Mouse (Mus musculus) liver, embryonic 14.5 days (tissue): ENCODE measurements around the gene Abcb5. TPM values are rescaled to one million over a fixed set of nuclear protein-coding genes. Genes with fewer than 3 reads are reported as not detected.

Experiments
- ATAC-seq: fragments of 200-750 bp; cut with Nextera tagmentation; 2 replicates; pipeline ENCODE4 v1.8.0; 2017; ENCODE audit warnings: moderate number of reproducible peaks, mild to moderate bottlenecking, moderate library complexity; ENCODE audit not compliant: insufficient read depth
- DNase-seq, 3 experiments: peaks; one replicate each; pipeline ENCODE4 v3.0.0-alpha.2; 2012 to 2013; ENCODE audit warnings: low read depth in 3 of 3, low spot score in 3 of 3
- H3K27ac ChIP-seq: fragments of 300-500 bp; sonication (generic); 2 replicates; pipeline ENCODE4 v1.5.1; 2014; ENCODE audit warnings: moderate library complexity, mild to moderate bottlenecking, control low read depth, inconsistent platforms
- H3K27me3 ChIP-seq: fragments of 300-500 bp; sonication (generic); 2 replicates; pipeline ENCODE4 v1.6.1; 2014; ENCODE audit warnings: mild to moderate bottlenecking, low read length, moderate library complexity; ENCODE audit not compliant: control insufficient read depth, insufficient read depth
- H3K36me3 ChIP-seq: fragments of 300-500 bp; sonication (generic); replicated peaks from 2 replicates; pipeline ENCODE4 v1.6.1; 2014; ENCODE audit warnings: low read depth; ENCODE audit not compliant: control insufficient read depth, insufficient read depth
- H3K4me1 ChIP-seq, 2 experiments: fragments of 200-500 bp in 1 of 2; fragments of 300-500 bp in 1 of 2; sonication (generic) in 1 of 2; replicated peaks; 2 replicates each; pipeline ENCODE4 v1.6.1; 2012 to 2014; ENCODE audit warnings: antibody characterized with exemption in 1 of 2, inconsistent platforms in 1 of 2, low read length in 1 of 2; ENCODE audit not compliant: control insufficient read depth in 2 of 2, insufficient read depth in 2 of 2
- H3K4me2 ChIP-seq: fragments of 300-500 bp; sonication (generic); 2 replicates; pipeline ENCODE4 v1.6.1; 2014; ENCODE audit warnings: low read depth, mild to moderate bottlenecking, control low read depth, moderate library complexity
- H3K4me3 ChIP-seq, 2 experiments: fragments of 200-500 bp in 1 of 2; fragments of 300-500 bp in 1 of 2; sonication (generic) in 1 of 2; 2 replicates each; pipeline ENCODE4 v1.5.1; 2012 to 2014; ENCODE audit warnings: low read depth in 2 of 2, low read length in 2 of 2, mild to moderate bottlenecking in 2 of 2, control low read depth in 1 of 2, inconsistent platforms in 1 of 2, moderate library complexity in 1 of 2; ENCODE audit not compliant: insufficient read depth in 1 of 2
- H3K9ac ChIP-seq: fragments of 300-500 bp; sonication (generic); replicated peaks from 2 replicates; pipeline ENCODE4 v1.6.1; 2014; ENCODE audit warnings: mild to moderate bottlenecking, control low read depth, moderate library complexity
- H3K9me3 ChIP-seq: fragments of 300-500 bp; sonication (generic); 2 replicates; pipeline ENCODE4 v1.6.1; 2016; ENCODE audit warnings: low read length, mixed read lengths; ENCODE audit not compliant: control insufficient read depth
- CTCF ChIP-seq: IDR thresholded peaks from 2 replicates; pipeline ENCODE4 v1.5.1; 2016; ENCODE audit warnings: antibody characterized with exemption, low read depth, control low read depth
- EP300 ChIP-seq: IDR thresholded peaks from 2 replicates; pipeline ENCODE4 v1.6.1; 2016; ENCODE audit warnings: antibody characterized with exemption, low read depth
- WGBS: fragments of 180-500 bp; shearing (Covaris S2); extraction: QIAGEN DNeasy Blood & Tissue Kit; methylation state at CpG from one replicate; pipeline ENCODE4 v1.1.7; 2014; ENCODE audit not compliant: insufficient replicate concordance; 5-methylcytosine and 5-hydroxymethylcytosine counted together
- polyA plus RNA-seq, 2 experiments: library from polyadenylated mRNA; depleted of rRNA in 1 of 2; stranded (reverse) in 1 of 2; unstranded in 1 of 2; fragments of >200 nt; fragmentation: Nextera tagmentation in 1 of 2; extraction: Ambion mirVana in 1 of 2; gene quantifications; 2 replicates each; pipeline versions ENCODE4 v1.2.1 to v1.2.3; 2012 to 2014

The Abcb5 gene
- polyA plus RNA-seq (2012; rRNA removed) (not detected in 2 replicates), polyA plus RNA-seq (2014; fragmentation: Nextera tagmentation; extraction: Ambion mirVana) (not detected in 2 replicates)

GRCm38 (mm10) chr12:118966321-118966720, at the start of gene Abcb5:
TSS of gene Abcb5 (minus strand) at chr12:118966421.
- 62% methylated on average over 4 of the region's 4 CpGs for WGBS
- TF ChIP-seq EP300 (no peak), CTCF (no peak)

GRCm38 (mm10) chr12:118999230-118999629, 33.0 kb upstream of the Abcb5 start:
- Histone ChIP-seq H3K4me1 (no peaks in the 10 kb centered on the region), H3K27ac (no peak overlapping the region), H3K36me3 (no peaks in the 10 kb centered on the region), H3K9me3 (no peaks in the 10 kb centered on the region), H3K4me3 (no peak overlapping the region), H3K9ac (no peak overlapping the region), H3K4me2 (no peak overlapping the region), H3K27me3 (no peaks in the 10 kb centered on the region)
- no peak for DNase-seq
- 10% methylated on average over 2 of the region's 2 CpGs for WGBS
- no peak for ATAC-seq
- TF ChIP-seq CTCF = no peak
- no peak for TF ChIP-seq EP300

More at GRCm38 (mm10) chr12:118966321-118966720, at the start of gene Abcb5:
- Histone ChIP-seq H3K4me2 (no peak within 1 kb of the TSS), H3K27ac (no peak within 1 kb of the TSS), H3K36me3 (no peaks in the 10 kb centered on the region), H3K27me3 (no peaks in the 10 kb centered on the region), H3K9ac (no peak within 1 kb of the TSS), H3K9me3 (no peaks in the 10 kb centered on the region), H3K4me3 (no peak within 1 kb of the TSS), H3K4me1 (no peaks in the 10 kb centered on the region)
- DNase-seq (no peak), ATAC-seq (no peak)

GRCm38 (mm10) chr12:118994328-118995166, 28.3 kb upstream of the Abcb5 start:
- ATAC-seq (no peak), DNase-seq (no peak)
- no peak overlapping the region for H3K27ac ChIP-seq
- H3K9ac ChIP-seq = no peak overlapping the region
- no peaks in the 10 kb centered on the region for H3K27me3 ChIP-seq
- H3K36me3 ChIP-seq = no peaks in the 10 kb centered on the region
- WGBS = 17% methylated on average over 1 of the region's 1 CpGs
- H3K4me1 ChIP-seq = no peaks in the 10 kb centered on the region
- no peak overlapping the region for H3K4me3 ChIP-seq
- H3K9me3 ChIP-seq = no peaks in the 10 kb centered on the region
- no peak for TF ChIP-seq EP300
- no peak overlapping the region for H3K4me2 ChIP-seq

GRCm38 (mm10) chr12:118984852-118985251, 18.6 kb upstream of the Abcb5 start:
- Histone ChIP-seq H3K27ac (no peak overlapping the region), H3K9ac (no peak overlapping the region), H3K9me3 (no peaks in the 10 kb centered on the region), H3K27me3 (no peaks in the 10 kb centered on the region), H3K36me3 (no peaks in the 10 kb centered on the region), H3K4me3 (no peak overlapping the region), H3K4me1 (no peaks in the 10 kb centered on the region), H3K4me2 (no peak overlapping the region)
- WGBS = 73% methylated on average over 1 of the region's 1 CpGs
- ATAC-seq (no peak), DNase-seq (no peak)
- TF ChIP-seq EP300 (no peak), CTCF (no peak)
